Comparison of ENCODE assay signal across 14 mouse cellular contexts in the genomic region with DNA sequence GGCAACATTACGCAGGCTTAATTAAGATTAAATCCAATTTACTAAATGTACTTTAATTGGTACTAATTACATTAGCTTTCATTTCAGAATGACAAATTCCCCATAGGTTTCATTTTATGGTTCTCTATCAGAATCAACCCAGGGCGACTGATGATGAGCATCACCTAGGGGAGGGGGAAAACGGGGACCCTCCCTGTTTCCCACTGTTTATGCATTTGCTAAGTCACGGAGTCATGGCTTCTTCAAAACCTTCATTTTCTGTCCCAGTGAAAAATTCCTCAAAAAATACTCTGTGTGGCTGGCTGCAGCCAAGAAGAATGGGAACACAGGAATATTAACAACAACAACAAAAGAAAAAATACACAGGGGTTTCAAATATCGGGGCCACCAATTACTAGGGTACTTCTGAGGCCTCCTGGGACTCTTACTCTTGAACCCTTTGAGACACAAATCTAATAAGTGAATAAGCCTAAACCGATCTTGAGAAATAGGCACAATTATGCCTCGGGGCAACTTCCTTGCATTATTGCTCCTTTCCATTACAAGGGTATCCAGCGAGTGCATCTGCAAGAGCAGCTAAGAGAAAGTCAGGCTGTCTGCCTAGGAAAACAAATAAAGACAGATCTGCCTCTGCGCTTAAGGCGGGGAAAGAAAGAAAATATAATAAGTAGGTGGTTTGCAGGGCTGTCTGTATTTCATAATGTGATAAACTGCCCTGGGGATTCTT. TPM values are rescaled to one million over a fixed set of nuclear protein-coding genes. Genes with fewer than 3 reads are reported as not detected.
DNase-seq lines count a peak whose midpoint lies in the region; ATAC-seq lines count a peak whose summit lies in the region.
"Had no signal": no experiment of that assay in that cellular context is flagged by ENCODE, and none has a peak within 500 bp of the region (broad histone marks: within the 10 kb centered on the region; RNA-seq: fewer than 3 reads in every experiment).

No protein-coding gene starts in this region.

- no peaks in the 10 kb centered on the region for H3K36me3 ChIP-seq in midbrain, embryonic 11.5 days (ENCODE audit: control insufficient read depth, insufficient read depth, low read length)
- peaks cover 45% of the 10 kb centered on the region for H3K36me3 ChIP-seq in midbrain, embryonic 10.5 days
- peaks cover 3% of the 10 kb centered on the region; the same call in 1 of the 2 replicates for H3K36me3 ChIP-seq in forebrain, embryonic 12.5 days (replicated peaks)
- no peaks in the 10 kb centered on the region for H3K36me3 ChIP-seq in hindbrain, embryonic 16.5 days (ENCODE audit: control insufficient read depth, insufficient read depth, low read length)
- no peaks in the 10 kb centered on the region for H3K36me3 ChIP-seq in neural tube, embryonic 14.5 days (ENCODE audit: control insufficient read depth, insufficient read depth, low read length)
- H3K36me3 ChIP-seq in intestine, embryonic 15.5 days = no peaks in the 10 kb centered on the region
- H3K36me3 ChIP-seq: stomach, embryonic 15.5 days had no signal

- H3K9me3 ChIP-seq in midbrain, embryonic 11.5 days (ENCODE audit: control insufficient read depth, low read length) = no peaks in the 10 kb centered on the region
- no peaks in the 10 kb centered on the region for H3K9me3 ChIP-seq in midbrain, embryonic 10.5 days (replicated peaks)
- no peaks in the 10 kb centered on the region for H3K9me3 ChIP-seq in forebrain, embryonic 12.5 days
- H3K9me3 ChIP-seq in hindbrain, embryonic 16.5 days (ENCODE audit: control insufficient read depth, low read length) = no peaks in the 10 kb centered on the region
- H3K9me3 ChIP-seq in neural tube, embryonic 14.5 days (ENCODE audit: control insufficient read depth, low read length) = no peaks in the 10 kb centered on the region
- H3K9me3 ChIP-seq in intestine, embryonic 15.5 days = no peaks in the 10 kb centered on the region
- H3K9me3 ChIP-seq: G1E; stomach, embryonic 15.5 days had no signal

- peaks cover 18% of the 10 kb centered on the region for H3K4me1 ChIP-seq in midbrain, embryonic 11.5 days (ENCODE audit: control insufficient read depth, insufficient read depth, low read length)
- peaks cover 71% of the 10 kb centered on the region for H3K4me1 ChIP-seq in midbrain, embryonic 10.5 days
- H3K4me1 ChIP-seq in forebrain, embryonic 12.5 days = peaks cover 50% of the 10 kb centered on the region
- peaks cover 20% of the 10 kb centered on the region for H3K4me1 ChIP-seq in hindbrain, embryonic 16.5 days (ENCODE audit: control insufficient read depth, insufficient read depth, low read depth, low read length)
- H3K4me1 ChIP-seq in neural tube, embryonic 14.5 days (ENCODE audit: control insufficient read depth, insufficient read depth, low read length) = peaks cover 21% of the 10 kb centered on the region
- H3K4me1 ChIP-seq in intestine, embryonic 15.5 days (replicated peaks) = peaks cover 4% of the 10 kb centered on the region; the same call in 1 of the 2 replicates

- H3K27me3 ChIP-seq in midbrain, embryonic 11.5 days (ENCODE audit: control insufficient read depth, insufficient read depth, low read length) = no peaks in the 10 kb centered on the region; the same call in 1 of the 2 replicates
- H3K27me3 ChIP-seq in midbrain, embryonic 10.5 days (ENCODE audit: low read depth, poor library complexity, severe bottlenecking) = peaks cover 11% of the 10 kb centered on the region; the same call in 1 of the 2 replicates
- H3K27me3 ChIP-seq in forebrain, embryonic 12.5 days = 0 out of 2 replicates have a peak, but pooled peaks cover 5% of the 10 kb centered on the region
- H3K27me3 ChIP-seq in hindbrain, embryonic 16.5 days (replicated peaks; ENCODE audit: control insufficient read depth, insufficient read depth, low read length) = no peaks in the 10 kb centered on the region
- no peaks in the 10 kb centered on the region for H3K27me3 ChIP-seq in neural tube, embryonic 14.5 days (ENCODE audit: control insufficient read depth, insufficient read depth, low read length)
- H3K27me3 ChIP-seq in intestine, embryonic 15.5 days (replicated peaks) = no peaks in the 10 kb centered on the region
- H3K27me3 ChIP-seq: stomach, embryonic 15.5 days had no signal

- ATAC-seq in midbrain, embryonic 11.5 days (ENCODE audit: low FRiP score) = no peak
- no peak for ATAC-seq in forebrain, embryonic 12.5 days (ENCODE audit: low FRiP score)
- no peak for ATAC-seq in hindbrain, embryonic 16.5 days
- ATAC-seq in neural tube, embryonic 14.5 days (ENCODE audit: low read depth) = no peak
- no peak for ATAC-seq in intestine, embryonic 15.5 days

- H3K27ac ChIP-seq in midbrain, embryonic 11.5 days (ENCODE audit: low read depth, low read length) = no peak overlapping the region
- H3K27ac ChIP-seq in midbrain, embryonic 10.5 days (replicated peaks) = no peak overlapping the region
- H3K27ac ChIP-seq in forebrain, embryonic 12.5 days = no peak overlapping the region
- H3K27ac ChIP-seq in hindbrain, embryonic 16.5 days (ENCODE audit: low read depth, low read length) = no peak overlapping the region
- no peak overlapping the region for H3K27ac ChIP-seq in neural tube, embryonic 14.5 days (ENCODE audit: low read depth, low read length)
- no peak overlapping the region for H3K27ac ChIP-seq in intestine, embryonic 15.5 days
- H3K27ac ChIP-seq: stomach, embryonic 15.5 days had no signal

- WGBS in midbrain, embryonic 11.5 days = 75% methylated on average over 10 of the region's 10 CpGs
- WGBS in midbrain, embryonic 10.5 days = 79% methylated on average over 10 of the region's 10 CpGs
- WGBS in forebrain, embryonic 12.5 days = 45% methylated on average over 10 of the region's 10 CpGs
- 52% methylated on average over 10 of the region's 10 CpGs for WGBS in hindbrain, embryonic 16.5 days
- 38% methylated on average over 10 of the region's 10 CpGs for WGBS in neural tube, embryonic 14.5 days
- WGBS in intestine, embryonic 15.5 days = 79% methylated on average over 10 of the region's 10 CpGs

- no peak overlapping the region for H3K4me2 ChIP-seq in midbrain, embryonic 11.5 days
- peak overlapping the region; percentile 35 for H3K4me2 ChIP-seq in forebrain, embryonic 12.5 days
- H3K4me2 ChIP-seq in hindbrain, embryonic 16.5 days (ENCODE audit: low read length) = peak overlapping the region; percentile 33
- peak overlapping the region; percentile 26 for H3K4me2 ChIP-seq in neural tube, embryonic 14.5 days (ENCODE audit: low read depth, low read length)
- H3K4me2 ChIP-seq in intestine, embryonic 15.5 days (replicated peaks) = no peak overlapping the region
- H3K4me2 ChIP-seq: liver, embryonic 11.5 days; stomach, embryonic 15.5 days had no signal

- no peak overlapping the region for H3K9ac ChIP-seq in midbrain, embryonic 11.5 days (ENCODE audit: low read length)
- H3K9ac ChIP-seq in forebrain, embryonic 12.5 days = no peak overlapping the region
- H3K9ac ChIP-seq in hindbrain, embryonic 16.5 days (ENCODE audit: low read depth, low read length) = no peak overlapping the region
- H3K9ac ChIP-seq in neural tube, embryonic 14.5 days (replicated peaks; ENCODE audit: low read depth, low read length) = no peak overlapping the region
- no peak overlapping the region for H3K9ac ChIP-seq in intestine, embryonic 15.5 days
- H3K9ac ChIP-seq: stomach, embryonic 15.5 days had no signal

- H3K4me3 ChIP-seq in midbrain, embryonic 11.5 days (ENCODE audit: low read depth, low read length) = no peak overlapping the region
- H3K4me3 ChIP-seq in midbrain, embryonic 10.5 days = no peak overlapping the region
- H3K4me3 ChIP-seq in forebrain, embryonic 12.5 days (replicated peaks) = peak overlapping the region; percentile 8; the same call in 1 of the 2 replicates
- peak overlapping the region; percentile 6; the same call in 1 of the 2 replicates for H3K4me3 ChIP-seq in hindbrain, embryonic 16.5 days (ENCODE audit: low read length)
- peak overlapping the region; percentile 13; the same call in 1 of the 2 replicates for H3K4me3 ChIP-seq in neural tube, embryonic 14.5 days (ENCODE audit: low read depth, low read length)
- H3K4me3 ChIP-seq in intestine, embryonic 15.5 days (replicated peaks) = no peak overlapping the region
- H3K4me3 ChIP-seq: stomach, embryonic 15.5 days had no signal

- peak; percentile 83 for DNase-seq in midbrain, embryonic 11.5 days (ENCODE audit: low spot score, missing footprints)
- DNase-seq in midbrain, embryonic 10.5 days (ENCODE audit: low spot score) = no peak
- no peak for DNase-seq in kidney, postnatal 36 days
- no peak for DNase-seq in urinary bladder, postnatal 25 days (ENCODE audit: low spot score)
- DNase-seq: cerebellum, adult 8-10 months; right cerebral cortex, postnatal 4 days; thymus, postnatal 25 days had no signal

RNA-seq across cellular contexts. Expression of gene Tle4, which starts 5.9 kb away (rescaled TPM):
- polyA plus RNA-seq in midbrain, embryonic 11.5 days (2014; fragmentation: Nextera tagmentation; extraction: Ambion mirVana) = 36.5 and 38.8 TPM in 2 replicates
- polyA plus RNA-seq in midbrain, embryonic 10.5 days (2016; fragmentation: Nextera tagmentation; extraction: Ambion mirVana) = 19.0 and 23.6 TPM in 2 replicates
- polyA plus RNA-seq in forebrain, embryonic 12.5 days (2016; fragmentation: Nextera tagmentation; extraction: Ambion mirVana) = 35.5 and 36.6 TPM in 2 replicates
- polyA plus RNA-seq in hindbrain, embryonic 16.5 days (2015; fragmentation: Nextera tagmentation; extraction: Ambion mirVana) = 16.4 and 21.6 TPM in 2 replicates
- polyA plus RNA-seq in neural tube, embryonic 14.5 days (2014; fragmentation: Nextera tagmentation; extraction: Ambion mirVana) = 27.0 and 28.4 TPM in 2 replicates
- polyA plus RNA-seq in intestine, embryonic 15.5 days (2015; fragmentation: Nextera tagmentation; extraction: Ambion mirVana) = 19.2 and 19.4 TPM in 2 replicates

Comparison
In these comparisons a context has a peak if more than half of its experiments do, and no peak if none do; other contexts are left out.
1. H3K4me2 ChIP-seq: peak in forebrain, embryonic 12.5 days (single experiment), hindbrain, embryonic 16.5 days (single experiment) and neural tube, embryonic 14.5 days (single experiment); none in midbrain, embryonic 11.5 days (single experiment) and intestine, embryonic 15.5 days (single experiment).
2. H3K4me3 ChIP-seq: peak in forebrain, embryonic 12.5 days (single experiment), hindbrain, embryonic 16.5 days (single experiment) and neural tube, embryonic 14.5 days (single experiment); none in midbrain, embryonic 11.5 days (single experiment), midbrain, embryonic 10.5 days (single experiment) and intestine, embryonic 15.5 days (single experiment).